ENCODE assay signal across 24 mouse cellular contexts in the genomic region with DNA sequence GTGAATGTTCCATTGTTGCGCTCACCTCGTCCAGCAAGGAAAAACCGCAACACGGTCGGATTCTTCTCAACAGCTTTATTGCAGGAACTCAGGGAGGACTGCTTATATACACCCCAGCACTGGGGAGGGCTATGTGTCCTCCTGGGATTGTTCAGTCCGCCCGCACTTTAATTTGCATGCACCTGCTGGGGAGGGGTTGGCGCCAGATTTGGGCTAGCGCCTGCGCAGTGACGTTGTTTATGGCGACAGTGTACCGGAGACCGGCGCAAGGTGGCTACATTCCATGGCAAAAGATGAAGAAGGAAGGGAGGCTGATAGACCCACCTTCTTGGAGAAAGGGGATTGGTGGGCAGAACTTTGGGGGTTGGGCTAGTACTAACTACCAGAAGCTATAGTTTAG. TPM values are rescaled to one million over a fixed set of nuclear protein-coding genes. Genes with fewer than 3 reads are reported as not detected.
"Had no signal": no experiment of that assay in that cellular context is flagged by ENCODE, and none has a peak within 500 bp of the region (broad histone marks: within the 10 kb centered on the region; RNA-seq: fewer than 3 reads in every experiment).

No protein-coding gene starts in this region.

- H3K27ac ChIP-seq: lung, embryonic 15.5 days; macrophage; midbrain, embryonic 13.5 days; midbrain, embryonic 15.5 days; neural tube, embryonic 12.5 days had no signal

- DNase-seq: lung, adult 2 months; lung, postnatal 14 days; lung, postnatal 36 days; right cerebral cortex, postnatal 14 days; thymus, adult 18-20 months; thymus, postnatal 14 days; thymus, postnatal 36 days had no signal

- H3K9ac ChIP-seq: lung, embryonic 15.5 days; midbrain, embryonic 13.5 days; midbrain, embryonic 15.5 days; neural tube, embryonic 12.5 days had no signal

- H3K9me3 ChIP-seq: lung, embryonic 15.5 days; midbrain, embryonic 13.5 days; neural tube, embryonic 12.5 days had no signal

- H3K27me3 ChIP-seq: lung, embryonic 15.5 days; midbrain, embryonic 13.5 days; midbrain, embryonic 15.5 days; neural tube, embryonic 12.5 days had no signal

- H3K4me2 ChIP-seq: lung, embryonic 15.5 days; midbrain, embryonic 11.5 days; midbrain, embryonic 13.5 days; midbrain, embryonic 15.5 days; neural tube, embryonic 12.5 days had no signal

- H3K36me3 ChIP-seq: lung, embryonic 15.5 days had no signal

- H3K4me1 ChIP-seq: lung, embryonic 15.5 days; megakaryocyte, embryonic 14.5 days; midbrain, embryonic 13.5 days; midbrain, embryonic 15.5 days; neural tube, embryonic 12.5 days had no signal

- H3K4me3 ChIP-seq: lung, embryonic 15.5 days; megakaryocyte, embryonic 14.5 days; midbrain, embryonic 13.5 days; midbrain, embryonic 15.5 days; neural tube, embryonic 12.5 days had no signal

RNA-seq across cellular contexts. Expression of a gene that starts 20.5 kb away (rescaled TPM):
- total RNA-seq: megakaryocyte progenitor cell, adult 5-6 weeks; monocyte, adult 5-6 weeks; neutrophil, adult 5-6 weeks had no signal
- polyA plus RNA-seq: lung, adult 2 months; lung, postnatal 0 days; macrophage; thymus, postnatal 0 days had no signal

RNA-seq across cellular contexts. Expression of a gene that starts 39.3 kb away (rescaled TPM):
- total RNA-seq: megakaryocyte progenitor cell, adult 5-6 weeks; midbrain, postnatal 0 days; monocyte, adult 5-6 weeks; neutrophil, adult 5-6 weeks had no signal
- polyA plus RNA-seq: lung, adult 2 months; lung, embryonic 15.5 days; lung, postnatal 0 days; macrophage; midbrain, embryonic 11.5 days; midbrain, embryonic 13.5 days; neural tube, embryonic 12.5 days; neural tube, embryonic 14.5 days; spleen, adult 2 months; stomach, embryonic 14.5 days; stomach, embryonic 16.5 days; thymus, postnatal 0 days had no signal
